Mouse (Mus musculus): Measurements from ENCODE around the gene Liph.
"Not testable (repeated sequence)": the region's sequence is repeated elsewhere in the genome, so short reads cannot be mapped to it uniquely, and the experiment has no call there.

Gene Liph

DNA sequence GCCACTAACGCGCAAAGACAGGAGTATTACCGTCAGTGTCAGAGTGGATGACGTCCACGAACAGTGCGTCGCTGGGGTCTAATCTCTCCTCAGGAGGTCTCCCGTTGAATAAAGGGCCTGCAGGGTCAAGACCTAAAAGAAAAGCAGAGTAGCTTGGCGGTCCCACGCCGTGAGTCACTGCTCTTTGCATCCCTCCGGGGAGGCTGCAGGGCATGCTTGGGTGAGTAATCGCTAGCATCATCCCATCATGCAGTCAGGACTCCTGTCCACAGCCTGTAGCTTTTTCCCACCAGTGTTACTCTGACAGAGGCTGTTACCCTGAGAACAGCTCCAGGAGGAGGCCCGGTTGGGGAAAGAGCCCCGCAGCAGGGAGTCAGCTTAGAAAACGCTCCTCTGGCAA, 19.3 kb downstream of the Liph start:
- DNase-seq (ENCODE audit: low read depth, low spot score) = no peak

DNA sequence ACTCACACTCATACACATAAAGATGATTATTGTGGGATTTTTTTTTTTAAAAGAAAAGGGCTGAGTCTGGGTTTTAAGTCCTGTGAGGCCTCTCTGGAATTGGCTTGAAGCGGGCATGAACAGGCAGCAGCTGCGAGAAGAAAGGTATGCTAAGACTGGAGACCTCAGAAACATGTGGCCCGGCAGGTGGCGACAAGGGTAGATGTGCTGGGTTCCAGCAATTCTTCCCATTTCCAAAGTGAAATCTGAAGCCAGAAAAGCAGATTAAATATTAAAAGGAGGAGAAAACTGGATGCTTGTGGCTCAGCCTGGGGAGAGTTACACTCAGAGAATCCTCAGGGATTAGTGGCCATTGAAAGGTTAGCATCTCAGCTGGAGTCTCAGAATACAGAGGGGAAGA, 24.0 kb downstream of the Liph start:
- DNase-seq (ENCODE audit: low read depth, low spot score) = no peak

DNA sequence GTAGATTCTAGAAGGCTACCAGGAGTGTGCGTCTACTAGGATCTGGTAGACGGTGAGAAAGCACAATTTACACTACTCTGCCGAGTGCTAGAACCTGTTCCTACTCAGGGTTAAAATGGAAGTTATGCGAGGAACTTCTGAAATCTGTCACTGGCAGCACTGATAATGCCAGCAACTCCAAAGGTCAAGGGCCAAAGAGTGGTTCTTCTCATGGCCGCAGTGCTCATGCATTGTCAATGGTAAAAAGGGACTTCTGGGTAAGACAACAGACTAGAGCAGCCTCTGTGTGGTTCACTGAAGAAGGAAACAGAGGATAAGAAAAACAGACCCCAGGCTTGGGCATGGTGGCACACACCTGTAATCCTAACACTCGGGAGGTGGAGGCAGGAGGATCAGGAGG, 24.9 kb downstream of the Liph start:
- DNase-seq (ENCODE audit: low read depth, low spot score) = no peak

DNA sequence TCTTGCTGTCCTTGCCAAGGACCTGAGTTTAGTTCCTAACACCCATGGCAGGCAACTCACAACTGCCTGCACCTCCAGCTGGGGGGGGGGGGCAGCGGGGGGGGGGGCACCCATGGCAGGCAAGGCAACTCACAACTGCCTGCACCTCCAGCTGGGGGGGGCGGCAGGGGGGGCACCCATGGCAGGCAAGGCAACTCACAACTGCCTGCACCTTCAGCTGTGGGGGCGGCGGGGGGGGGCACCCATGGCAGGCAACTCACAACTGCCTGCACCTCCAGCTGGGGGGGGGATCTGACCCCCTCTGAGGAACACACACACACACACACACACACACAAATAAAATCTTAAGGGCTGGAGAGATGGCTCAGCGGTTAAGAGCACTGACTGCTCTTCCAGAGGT, 25.6 kb downstream of the Liph start:
- peak; percentile 9 for DNase-seq (ENCODE audit: low read depth, low spot score)

DNA sequence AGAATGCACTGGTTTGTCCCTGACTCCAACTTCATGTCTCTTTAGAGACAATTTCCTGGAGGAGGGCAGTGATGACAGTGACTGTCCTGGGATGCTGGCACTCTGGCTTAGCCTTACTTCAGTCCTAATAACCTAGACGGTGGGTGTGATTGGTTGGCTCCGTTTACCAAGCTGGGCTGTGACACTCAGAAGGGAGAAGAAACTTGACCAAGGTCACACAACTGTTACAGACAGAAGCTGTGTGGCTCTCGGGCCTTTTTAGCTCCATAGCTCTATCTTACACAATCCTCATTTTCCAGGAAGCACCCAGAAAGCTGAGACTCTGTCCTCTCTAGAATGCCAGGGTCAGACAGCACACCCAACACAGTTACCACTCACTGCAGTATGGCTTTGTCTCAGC, 29.9 kb downstream of the Liph start:
- no peak for DNase-seq (ENCODE audit: low read depth, low spot score)

DNA sequence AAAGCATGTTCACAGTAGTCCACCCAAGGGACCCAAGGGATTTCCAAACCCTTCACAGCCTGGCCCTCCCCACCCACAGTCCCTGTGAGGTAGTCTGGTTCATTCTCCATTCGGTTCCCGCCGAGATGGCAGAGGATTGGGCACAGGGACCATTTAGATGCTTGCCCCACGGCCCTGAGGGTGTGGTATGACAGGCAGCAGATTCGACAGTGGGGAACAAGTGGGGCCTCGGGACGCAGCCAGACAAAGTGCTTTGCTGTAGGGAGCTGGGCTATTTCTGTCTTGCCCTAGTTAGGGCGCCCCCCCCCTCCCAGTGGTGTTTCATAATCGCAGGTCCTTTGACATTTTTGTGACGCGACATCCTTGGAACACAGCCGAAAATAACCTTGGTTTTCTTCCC, 39.9 kb downstream of the Liph start:
- DNase-seq (ENCODE audit: low read depth, low spot score) = no peak

DNA sequence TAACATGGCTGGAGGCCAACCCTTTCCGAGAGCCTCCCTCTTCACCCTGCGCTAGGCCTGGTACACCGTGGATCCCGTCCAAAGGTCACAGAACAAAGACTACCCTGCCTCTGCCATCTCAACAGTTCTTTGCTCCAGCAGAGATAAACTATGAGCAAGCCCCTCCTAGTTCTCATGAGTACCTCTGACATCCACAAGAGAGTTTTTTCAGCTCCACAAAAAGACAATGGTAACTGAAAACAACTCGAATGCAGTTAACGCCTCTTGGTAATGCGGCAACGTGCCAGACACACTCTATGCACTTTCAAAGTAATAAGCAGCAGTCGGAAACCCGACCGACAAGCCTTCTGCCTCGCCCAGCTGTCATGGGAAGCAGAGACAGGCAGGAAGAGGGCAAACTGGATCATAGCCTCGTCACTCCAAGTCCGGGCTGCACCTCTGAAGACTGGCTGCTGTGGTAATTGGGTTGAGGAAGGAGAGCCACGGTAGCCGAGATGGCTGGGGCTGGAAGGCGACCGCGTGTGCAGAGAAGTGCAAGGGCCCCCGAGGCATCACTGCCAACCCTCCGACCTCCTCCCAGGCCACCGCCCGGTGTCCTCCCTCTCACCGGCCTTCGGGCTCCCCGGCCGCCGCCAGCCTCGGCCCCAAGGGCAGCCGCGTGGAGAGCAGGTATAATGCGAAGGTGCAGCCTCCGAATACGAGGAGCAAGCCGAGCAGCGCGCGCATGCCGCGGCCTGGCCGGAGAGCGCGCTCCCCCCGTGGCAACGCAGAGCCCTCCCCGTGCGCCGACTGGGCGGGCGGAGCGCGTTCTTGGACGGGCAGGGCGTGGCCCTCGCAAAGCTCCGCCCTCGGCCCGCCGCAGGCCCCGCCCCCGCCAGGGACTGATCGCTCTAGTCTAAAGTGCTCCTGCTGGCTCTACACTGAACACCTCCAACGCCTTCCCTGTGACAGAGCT, 48.4 kb downstream of the Liph start, which contains the start of gene Tmem41a:
Gene Tmem41a (minus strand): TSS at position 792 of the 955 bp plus-strand sequence.
- DNase-seq (ENCODE audit: low read depth, low spot score) = peak; percentile 92

DNA sequence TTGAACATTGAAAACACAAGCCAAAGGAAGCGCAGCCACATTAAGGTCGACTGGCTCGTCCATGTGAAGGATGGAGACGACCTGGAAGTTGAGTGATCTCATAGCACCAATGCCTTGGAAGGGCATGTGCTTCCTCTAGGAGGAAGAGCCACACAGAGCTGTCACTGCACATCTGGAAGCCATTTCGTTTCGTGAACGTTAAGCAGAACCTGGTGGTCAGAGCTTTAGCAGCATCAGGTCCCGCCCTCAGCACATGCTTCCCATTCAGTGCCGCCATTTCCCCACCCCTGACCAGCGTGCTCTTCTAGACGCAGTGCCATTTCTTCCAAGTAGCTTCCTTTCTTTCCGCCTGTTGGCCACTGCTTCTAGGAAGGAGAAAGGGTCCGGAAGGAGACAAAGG, 67.0 kb downstream of the Liph start:
- no peak for DNase-seq (ENCODE audit: low read depth, low spot score)

DNA sequence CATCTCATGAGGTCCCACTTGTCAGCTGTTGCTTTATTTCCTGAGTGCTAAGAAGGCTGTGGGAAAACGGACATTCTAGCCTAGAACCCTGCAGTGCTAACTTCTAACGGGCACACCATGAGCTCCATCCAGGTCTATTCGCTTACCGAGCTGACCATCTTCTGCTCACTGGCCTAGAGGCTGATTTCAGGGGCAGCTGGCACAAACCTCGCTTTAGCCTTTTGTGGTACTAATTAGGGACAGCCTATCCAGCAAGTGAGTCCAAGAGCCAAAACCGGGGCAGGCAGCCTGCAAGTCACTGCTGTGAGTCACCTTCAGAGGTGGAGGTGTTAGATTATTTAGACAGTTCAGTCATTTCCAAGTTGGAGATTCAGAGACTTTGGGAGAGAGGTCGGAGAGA, 78.8 kb downstream of the Liph start:
- no peak for DNase-seq (ENCODE audit: low read depth, low spot score)

DNA sequence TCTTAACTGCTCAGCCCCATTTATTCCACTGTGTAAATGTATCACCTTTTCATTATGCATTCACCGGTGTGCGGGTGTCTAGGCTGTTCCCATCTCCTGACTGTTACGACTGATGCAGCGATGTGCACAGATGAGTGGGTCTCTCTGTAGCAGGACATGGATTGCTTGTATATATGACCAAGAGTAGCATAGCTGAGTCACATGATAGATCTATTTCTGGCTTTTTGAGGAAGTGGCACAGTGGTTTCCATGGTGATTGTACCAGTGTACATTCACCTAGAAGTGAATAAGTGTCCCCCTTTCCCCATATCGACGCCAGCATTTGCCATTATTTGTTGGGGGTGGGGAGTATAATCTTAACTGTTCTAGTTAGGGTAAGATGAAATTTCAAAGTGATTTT, 82.1 kb downstream of the Liph start:
- no peak for DNase-seq (ENCODE audit: low read depth, low spot score)

DNA sequence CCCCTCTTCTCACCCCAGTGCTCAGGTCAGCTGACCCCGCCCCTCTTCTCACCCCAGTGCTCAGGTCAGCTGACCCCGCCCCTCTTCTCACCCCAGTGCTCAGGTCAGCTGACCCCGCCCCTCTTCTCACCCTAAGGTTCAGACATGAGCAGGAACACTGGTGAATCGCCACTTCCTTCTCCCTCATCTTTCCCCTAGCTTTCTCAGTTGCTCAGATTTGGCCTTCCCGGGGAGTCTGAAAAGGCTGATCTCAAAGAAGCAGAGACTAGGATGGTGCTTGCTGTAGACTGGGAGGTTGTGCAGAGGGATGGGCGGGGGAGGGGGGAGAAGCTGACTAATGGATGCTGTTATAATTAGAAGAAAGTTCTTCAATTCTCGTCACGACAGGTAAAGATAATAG, 86.6 kb downstream of the Liph start:
- DNase-seq (ENCODE audit: low read depth, low spot score) = not testable (repeated sequence)

DNA sequence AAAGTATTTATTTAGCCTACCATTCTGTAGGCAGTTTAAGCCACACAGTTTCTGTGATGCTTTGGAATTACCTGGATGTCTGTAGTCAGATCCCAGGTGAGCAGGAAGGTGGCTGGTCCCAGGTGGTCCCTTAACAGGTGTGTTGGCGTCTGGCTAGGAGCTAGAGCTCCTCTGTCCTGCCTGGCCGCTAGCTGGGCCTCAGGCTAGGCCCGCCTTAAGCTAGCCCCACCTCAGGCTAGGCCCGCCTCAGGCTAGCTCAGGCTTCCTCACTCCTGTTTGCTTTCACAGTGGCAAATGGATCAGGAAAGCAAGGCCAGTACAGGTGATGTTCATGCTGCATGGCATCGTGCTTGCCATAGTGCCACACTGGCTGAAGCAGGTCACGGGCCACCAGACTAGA, 88.6 kb downstream of the Liph start:
- no peak for DNase-seq (ENCODE audit: low read depth, low spot score)

DNA sequence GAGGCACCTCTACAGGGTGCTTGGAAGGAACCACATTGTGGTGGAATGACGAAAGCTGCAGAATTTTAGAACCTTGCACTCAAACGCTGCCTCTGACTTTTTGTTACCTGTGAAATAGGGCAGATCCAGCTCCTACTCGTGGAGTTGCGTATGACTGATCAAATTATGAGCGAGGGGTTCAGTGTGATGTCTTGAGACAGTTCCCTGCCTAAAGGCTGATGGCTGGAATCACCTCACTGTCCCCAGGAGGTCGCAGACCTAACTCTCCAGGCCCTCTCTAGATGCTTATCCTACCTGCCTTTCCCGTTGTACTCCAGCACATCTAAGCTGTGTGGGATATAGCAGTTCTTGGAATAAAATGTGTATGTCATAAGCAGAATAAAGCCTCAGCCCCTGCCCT, 89.5 kb downstream of the Liph start:
- no peak for DNase-seq (ENCODE audit: low read depth, low spot score)

DNA sequence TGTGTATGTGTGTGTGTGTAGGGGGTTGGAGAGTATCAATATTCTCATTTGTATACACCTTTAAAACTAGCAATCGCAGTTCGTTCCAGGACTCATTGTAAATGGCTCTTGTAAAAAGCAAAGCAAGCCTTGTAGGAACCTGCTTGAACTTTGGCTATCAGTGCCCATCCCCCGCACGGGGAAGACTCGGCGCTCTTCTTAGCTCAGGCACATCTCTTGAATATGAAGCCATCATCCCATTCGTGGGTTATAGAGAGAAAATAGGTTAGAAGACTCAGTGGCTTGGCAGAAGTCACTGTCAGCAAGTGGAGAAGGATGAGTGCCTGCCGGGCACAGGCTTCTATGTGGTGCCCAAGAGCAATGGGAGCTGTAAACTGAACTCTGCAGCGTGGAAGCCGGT, 90.8 kb downstream of the Liph start:
- DNase-seq (ENCODE audit: low read depth, low spot score) = no peak
